Mouse (Mus musculus): ENCODE results near the gene Mpzl3.

The Mpzl3 gene

GRCm38 (mm10) chr9:45042947-45043346 is 12.0 kb upstream of the Mpzl3 start:
- peak; percentile 32 for DNase-seq (ENCODE audit: low read depth, low spot score)

- no peak for DNase-seq (ENCODE audit: low read depth, low spot score)
Observed at GRCm38 (mm10) chr9:45046973-45047372, 8.0 kb upstream of the Mpzl3 start.

DNA sequence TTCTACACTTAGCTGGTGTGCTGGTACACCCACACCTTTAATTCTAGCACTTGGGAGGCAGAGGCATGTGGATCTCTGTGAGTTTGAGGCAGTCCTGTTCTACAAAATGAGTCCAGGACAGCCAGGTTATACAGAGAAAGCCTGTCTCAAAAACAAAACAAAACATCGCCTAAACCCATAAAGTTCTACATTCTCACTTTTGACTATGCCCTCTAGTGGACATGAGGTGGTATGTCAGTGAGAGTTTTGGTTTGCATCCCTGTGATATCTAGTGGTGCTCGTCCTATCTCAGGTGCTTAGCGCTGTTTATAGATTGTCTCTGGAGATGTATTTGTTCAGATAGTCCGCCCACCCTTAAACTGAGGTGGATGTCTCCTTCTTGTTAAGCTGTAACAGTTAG is 6.5 kb upstream of the Mpzl3 start:
- peak; percentile 71 for DNase-seq (ENCODE audit: low read depth, low spot score)

- no peak for DNase-seq (ENCODE audit: low read depth, low spot score)
Observed at GRCm38 (mm10) chr9:45049731-45050130, 5.3 kb upstream of the Mpzl3 start.

- no peak for DNase-seq (ENCODE audit: low read depth, low spot score)
Observed at GRCm38 (mm10) chr9:45050301-45050700, 4.7 kb upstream of the Mpzl3 start.

GRCm38 (mm10) chr9:45058304-45058940 is 3.4 kb downstream of the Mpzl3 start:
- no peak for DNase-seq (ENCODE audit: low read depth, low spot score)

DNA sequence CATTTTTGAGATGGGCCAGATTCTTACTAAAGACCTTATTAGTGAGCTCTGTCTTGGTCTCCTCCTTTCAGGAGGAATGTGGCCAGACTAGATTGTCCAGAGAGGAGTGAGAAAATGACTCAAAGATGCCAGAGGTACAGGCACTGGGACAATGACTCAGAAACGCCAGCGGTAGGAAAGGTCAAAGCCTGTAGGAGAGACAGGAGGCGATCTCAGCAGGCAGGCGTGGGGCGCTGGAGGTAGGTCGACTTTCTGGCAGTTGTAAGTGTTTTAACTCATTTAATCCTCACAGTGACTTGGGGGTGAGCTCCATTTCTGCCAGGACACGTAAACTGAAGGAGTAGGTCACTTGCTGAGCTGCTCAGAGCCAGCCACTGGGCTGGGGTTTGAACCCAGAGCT is 5.2 kb downstream of the Mpzl3 start:
- DNase-seq (ENCODE audit: low read depth, low spot score) = no peak

DNA sequence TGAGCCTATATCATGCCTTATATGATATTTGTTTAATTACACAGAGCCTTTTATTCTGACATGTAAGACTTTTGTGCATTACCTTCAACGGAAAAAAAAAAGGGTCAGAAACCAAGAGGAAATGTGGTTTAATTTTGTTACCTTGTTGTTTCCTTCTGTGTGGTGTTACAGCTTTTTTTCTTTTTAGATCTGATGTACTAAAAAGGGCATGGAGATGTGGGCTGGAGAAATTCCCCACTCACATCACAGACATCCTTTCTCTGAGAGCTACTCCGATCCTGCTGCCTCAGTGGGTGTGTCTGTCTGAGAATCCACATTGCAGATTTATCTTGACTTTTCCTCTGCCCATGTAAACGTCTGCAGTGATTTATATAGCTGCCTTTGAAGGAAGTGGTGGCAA is 7.7 kb downstream of the Mpzl3 start:
- peak; percentile 46 for DNase-seq (ENCODE audit: low read depth, low spot score)

DNA sequence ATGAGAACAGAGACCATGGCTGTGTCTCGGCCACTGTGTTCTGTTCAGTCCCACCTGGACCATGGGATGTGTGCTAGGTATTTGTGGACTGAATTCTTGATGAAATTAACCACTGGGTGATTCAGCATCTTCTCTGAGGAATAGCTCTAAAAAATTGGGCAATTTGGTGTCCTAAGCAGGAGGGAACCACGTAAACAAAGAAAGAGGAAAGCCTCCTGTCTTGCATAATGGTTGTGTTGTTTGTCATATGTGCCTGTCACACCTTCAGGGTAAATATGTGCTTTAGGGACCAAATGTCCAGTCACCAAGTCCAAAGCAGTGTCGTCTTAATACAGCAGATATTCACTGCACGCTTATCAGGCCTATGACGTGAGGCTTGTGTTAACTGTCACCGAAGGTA is 9.4 kb downstream of the Mpzl3 start:
- DNase-seq (ENCODE audit: low read depth, low spot score) = no peak

DNA sequence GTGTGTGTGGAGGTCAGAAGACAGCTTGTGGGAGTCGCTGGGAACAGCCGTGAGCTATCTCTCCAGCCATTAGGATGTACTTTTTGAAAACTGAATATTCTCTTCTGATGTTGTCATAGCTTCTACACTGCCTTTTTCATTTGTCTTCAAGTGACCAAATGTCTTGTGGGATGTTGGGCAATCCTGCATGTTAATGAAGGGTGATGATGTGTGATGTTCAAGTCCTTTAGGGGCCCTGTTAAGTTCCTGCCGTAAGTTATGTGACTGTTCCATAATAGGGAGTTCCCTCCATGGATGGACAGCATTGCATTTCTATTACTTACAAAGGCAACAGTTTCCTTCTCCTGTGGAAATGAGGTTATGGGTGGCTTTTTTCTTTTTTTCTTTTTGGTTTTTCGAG is 11.7 kb downstream of the Mpzl3 start:
- DNase-seq (ENCODE audit: low read depth, low spot score) = no peak

DNA sequence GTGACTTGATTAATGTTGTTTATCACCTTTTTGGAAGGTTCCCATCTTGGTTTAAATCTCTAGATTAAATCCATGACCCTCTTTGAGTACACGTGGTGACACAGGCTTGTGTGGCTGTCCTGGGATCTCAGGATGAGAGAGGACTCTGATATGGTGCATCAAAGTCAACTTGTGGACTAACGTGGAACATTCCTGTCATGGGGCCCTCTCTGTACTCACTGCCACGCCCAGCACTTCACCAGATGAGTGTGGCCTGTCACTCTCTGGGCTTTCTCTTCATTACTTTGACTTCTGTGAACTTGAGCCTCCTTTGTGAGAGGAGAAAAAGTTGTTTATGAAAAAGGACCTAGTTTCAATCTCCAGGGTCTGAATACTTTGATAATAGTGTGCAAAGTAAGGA is 16.8 kb downstream of the Mpzl3 start:
- no peak for DNase-seq (ENCODE audit: low read depth, low spot score)

GRCm38 (mm10) chr9:45077859-45078258 is 22.9 kb downstream of the Mpzl3 start:
- no peak for DNase-seq (ENCODE audit: low read depth, low spot score)

- peak; percentile 59 for DNase-seq (ENCODE audit: low read depth, low spot score)
Observed at GRCm38 (mm10) chr9:45079011-45079410, 24.0 kb downstream of the Mpzl3 start, which contains the start of gene Jaml. Jaml (plus strand) TSS chr9:45079183.

- peak; percentile 60 for DNase-seq (ENCODE audit: low read depth, low spot score)
Observed at GRCm38 (mm10) chr9:45083132-45083531, 28.1 kb downstream of the Mpzl3 start.

DNA sequence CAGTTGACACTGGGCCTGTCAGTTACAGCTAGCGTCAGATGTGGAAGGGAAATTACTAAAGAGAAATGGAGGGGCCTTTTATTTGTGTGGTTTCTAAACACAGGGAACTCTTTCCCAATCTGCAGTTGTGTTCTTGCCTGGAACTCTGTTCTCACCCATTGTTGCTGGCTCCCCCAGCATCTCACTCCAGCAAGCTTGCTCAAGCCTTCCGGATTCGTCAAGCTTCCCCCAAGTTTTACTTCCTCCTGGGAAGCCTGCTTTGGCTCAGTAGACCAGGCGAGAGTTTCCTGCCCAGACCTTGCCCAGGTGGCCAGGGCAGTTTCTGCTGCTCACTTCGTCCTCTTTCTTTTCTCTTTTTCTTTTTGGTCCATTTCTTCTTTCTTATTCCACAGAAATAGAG is 29.6 kb downstream of the Mpzl3 start:
- no peak for DNase-seq (ENCODE audit: low read depth, low spot score)

GRCm38 (mm10) chr9:45085741-45086690 is 31.0 kb downstream of the Mpzl3 start:
- DNase-seq (ENCODE audit: low read depth, low spot score) = peak; percentile 19

GRCm38 (mm10) chr9:45088040-45088439 is 33.1 kb downstream of the Mpzl3 start:
- DNase-seq (ENCODE audit: low read depth, low spot score) = no peak

GRCm38 (mm10) chr9:45090811-45091210 is 35.8 kb downstream of the Mpzl3 start:
- no peak for DNase-seq (ENCODE audit: low read depth, low spot score)

DNA sequence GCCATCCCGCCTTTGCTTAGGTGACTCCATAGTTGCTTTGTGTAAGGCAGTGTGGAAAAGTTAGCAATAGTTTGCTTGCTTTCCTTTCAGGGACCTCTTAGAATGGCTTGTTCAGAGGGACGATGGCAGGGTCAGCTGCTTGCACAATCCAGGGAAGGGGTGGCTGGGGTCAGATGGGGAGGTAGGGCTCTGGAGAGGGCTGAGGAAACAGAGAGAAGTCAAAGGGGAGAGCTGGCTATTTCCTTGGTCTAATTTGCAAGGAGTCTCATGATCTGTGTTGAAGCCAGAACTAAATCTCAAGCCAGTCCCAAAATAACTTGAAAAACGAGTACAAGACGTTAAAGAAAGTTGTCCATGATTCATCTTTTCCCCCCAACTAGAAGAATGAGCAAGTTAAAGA is 37.7 kb downstream of the Mpzl3 start:
- DNase-seq (ENCODE audit: low read depth, low spot score) = no peak

- DNase-seq (ENCODE audit: low read depth, low spot score) = no peak
Observed at GRCm38 (mm10) chr9:45095149-45095937, 40.4 kb downstream of the Mpzl3 start.

DNA sequence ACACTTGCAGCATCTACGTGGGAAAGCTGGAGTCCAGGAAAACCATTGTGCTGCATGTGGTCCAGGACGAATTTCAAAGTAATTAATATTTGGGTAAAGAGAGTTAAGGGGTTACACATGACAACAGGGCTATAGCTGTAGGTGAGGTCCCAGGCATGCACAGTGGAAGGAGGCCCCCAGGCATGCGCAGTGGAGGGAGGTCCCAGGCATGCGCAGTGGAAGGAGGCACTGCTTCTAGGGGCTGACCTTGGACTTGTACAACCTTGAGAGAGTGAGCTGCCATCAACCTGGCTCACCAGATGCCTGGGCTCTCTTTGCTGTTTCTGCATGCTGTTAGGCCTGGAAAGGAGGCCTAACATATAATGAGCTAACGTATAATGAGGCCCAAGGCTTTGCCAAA is 42.9 kb downstream of the Mpzl3 start:
- no peak for DNase-seq (ENCODE audit: low read depth, low spot score)

- DNase-seq (ENCODE audit: low read depth, low spot score) = no peak
Observed at GRCm38 (mm10) chr9:45098426-45098825, 43.4 kb downstream of the Mpzl3 start.

Data from CD4-positive, CD25-positive, alpha-beta regulatory T cell, adult 2 months (primary cell).